Mouse (Mus musculus) E14TG2a.4 (cell line): ENCODE data around the gene Gm20388.

ENCODE experiments used
- CTCF ChIP-seq: conservative IDR thresholded peaks from 2 replicates; pipeline ENCODE4 v1.5.1; 2014; ENCODE audit warnings: low read length
- NANOG ChIP-seq: IDR thresholded peaks from 2 replicates; pipeline ENCODE4 v1.6.1; 2014; ENCODE audit warnings: borderline replicate concordance, low read length, mixed read lengths

GRCm38 (mm10) chr8:121170626-121171552 is 1260.2 kb downstream of the Gm20388 start:
- no peak for TF ChIP-seq CTCF
- TF ChIP-seq NANOG = no peak
